Mouse (Mus musculus): ENCODE data around the gene Hoxc9. TPM values are rescaled to one million over a fixed set of nuclear protein-coding genes. Genes with fewer than 3 reads are reported as not detected.

Gene Hoxc9
- polyA plus RNA-seq, 1 experiment from 2014 or later = not detected

GRCm38 (mm10) chr15:102945185-102946077 lies 30.8 kb upstream of the Hoxc9 start:
- Histone ChIP-seq H3K27ac (no peak overlapping the region), H3K4me1 (no peaks in the 10 kb centered on the region), H3K9ac (no peak overlapping the region), H3K4me3 (no peak overlapping the region), H3K4me2 (replicated peaks) (no peak overlapping the region), H3K27me3 (peaks cover 98% of the 10 kb centered on the region), H3K9me3 (no peaks in the 10 kb centered on the region), H3K36me3 (no peaks in the 10 kb centered on the region)
- WGBS = 11% methylated on average over 22 of the region's 22 CpGs
- no peak for ATAC-seq (ENCODE audit: insufficient number of reproducible peaks, insufficient read depth, low FRiP score, low TSS enrichment)

DNA sequence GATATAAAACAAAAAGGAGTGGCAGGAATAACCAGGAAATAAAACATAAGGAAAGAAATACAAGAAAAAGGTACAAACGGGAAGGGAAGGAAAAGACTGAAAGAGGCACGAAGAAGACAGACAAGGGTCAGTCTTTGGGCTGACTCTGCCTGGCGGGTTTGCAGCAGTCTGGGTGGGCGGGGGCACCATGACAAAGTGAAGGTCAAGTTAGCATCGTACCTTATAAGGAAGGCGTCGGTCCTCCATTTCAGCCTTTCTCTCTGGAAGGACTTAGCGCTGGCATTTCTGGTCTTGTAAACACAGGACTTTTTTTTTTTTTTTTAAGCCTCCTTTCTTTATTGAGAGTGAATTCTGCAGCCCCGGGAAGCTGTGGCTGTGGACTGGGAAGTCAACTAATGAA lies 29.0 kb upstream of the Hoxc9 start:
- WGBS = 1% methylated on average over 9 of the region's 9 CpGs
- no peaks in the 10 kb centered on the region for H3K4me1 ChIP-seq
- no peak overlapping the region for H3K27ac ChIP-seq
- H3K4me3 ChIP-seq = no peak overlapping the region
- no peaks in the 10 kb centered on the region for H3K36me3 ChIP-seq
- H3K9me3 ChIP-seq = no peaks in the 10 kb centered on the region
- H3K4me2 ChIP-seq (replicated peaks) = no peak overlapping the region
- H3K27me3 ChIP-seq = peaks cover 98% of the 10 kb centered on the region
- no peak for ATAC-seq (ENCODE audit: insufficient number of reproducible peaks, insufficient read depth, low FRiP score, low TSS enrichment)
- no peak overlapping the region for H3K9ac ChIP-seq

DNA sequence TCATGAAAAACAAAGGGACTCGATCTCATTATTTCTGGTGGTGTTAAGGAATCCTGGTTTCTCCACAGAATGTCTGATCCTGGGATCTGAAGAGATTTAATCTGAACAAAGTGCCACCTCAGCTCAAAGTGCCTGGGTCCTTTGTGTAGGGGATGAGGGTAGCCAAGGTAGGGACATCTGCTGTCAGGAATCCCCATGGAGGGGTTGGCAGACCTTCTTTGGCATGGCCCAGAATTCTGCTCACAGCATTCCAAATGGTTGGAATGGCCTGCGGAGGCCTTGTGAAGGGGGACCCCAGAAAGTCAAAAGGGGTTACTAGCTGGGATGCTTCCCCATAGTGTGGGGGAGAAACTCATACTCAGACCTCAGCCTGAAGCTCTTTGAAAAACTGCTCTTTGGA lies 27.4 kb upstream of the Hoxc9 start:
- Histone ChIP-seq H3K4me1 (no peaks in the 10 kb centered on the region), H3K27me3 (peaks cover 98% of the 10 kb centered on the region), H3K4me2 (replicated peaks) (no peak overlapping the region), H3K4me3 (no peak overlapping the region), H3K9me3 (no peaks in the 10 kb centered on the region), H3K36me3 (no peaks in the 10 kb centered on the region), H3K9ac (no peak overlapping the region), H3K27ac (no peak overlapping the region)
- ATAC-seq (ENCODE audit: insufficient number of reproducible peaks, insufficient read depth, low FRiP score, low TSS enrichment) = no peak
- WGBS = 12% methylated on average over 2 of the region's 2 CpGs

DNA sequence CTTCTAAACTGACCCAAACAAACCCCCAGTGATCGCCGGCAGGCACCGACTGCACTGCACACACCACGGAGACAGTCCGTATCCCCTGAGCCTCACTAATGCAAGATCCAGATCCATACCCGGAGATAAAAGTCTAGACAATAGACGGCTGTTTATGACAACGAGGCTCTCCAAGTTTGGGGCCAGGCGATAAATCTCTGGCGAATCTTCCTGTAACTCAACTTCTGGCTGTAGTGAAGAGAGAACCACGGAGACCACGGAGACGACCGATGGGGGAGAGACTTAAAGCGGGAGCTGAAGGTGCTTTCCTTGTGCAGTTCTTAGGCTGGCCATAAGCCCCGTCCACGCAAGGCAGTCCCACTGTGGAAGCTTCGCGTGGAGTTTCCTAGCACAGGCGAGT lies 26.5 kb upstream of the Hoxc9 start:
- 3% methylated on average over 20 of the region's 20 CpGs for WGBS
- no peak overlapping the region for H3K27ac ChIP-seq
- peaks cover 99% of the 10 kb centered on the region for H3K27me3 ChIP-seq
- no peak overlapping the region for H3K9ac ChIP-seq
- H3K4me3 ChIP-seq = no peak overlapping the region
- ATAC-seq (ENCODE audit: insufficient number of reproducible peaks, insufficient read depth, low FRiP score, low TSS enrichment) = no peak
- H3K36me3 ChIP-seq = no peaks in the 10 kb centered on the region
- no peaks in the 10 kb centered on the region for H3K9me3 ChIP-seq
- H3K4me2 ChIP-seq (replicated peaks) = no peak overlapping the region
- no peaks in the 10 kb centered on the region for H3K4me1 ChIP-seq

GRCm38 (mm10) chr15:102950877-102951276 lies 25.4 kb upstream of the Hoxc9 start:
- no peak overlapping the region for H3K4me3 ChIP-seq
- H3K36me3 ChIP-seq = no peaks in the 10 kb centered on the region
- no peak overlapping the region for H3K9ac ChIP-seq
- WGBS = 11% methylated on average over 2 of the region's 2 CpGs
- H3K27ac ChIP-seq = no peak overlapping the region
- H3K4me1 ChIP-seq = 0 out of 2 replicates have a peak, but pooled peaks cover 2% of the 10 kb centered on the region
- no peaks in the 10 kb centered on the region for H3K9me3 ChIP-seq
- peaks cover 99% of the 10 kb centered on the region for H3K27me3 ChIP-seq
- no peak for ATAC-seq (ENCODE audit: insufficient number of reproducible peaks, insufficient read depth, low FRiP score, low TSS enrichment)
- H3K4me2 ChIP-seq (replicated peaks) = no peak overlapping the region

GRCm38 (mm10) chr15:102953561-102953960 lies 22.7 kb upstream of the Hoxc9 start:
- no peaks in the 10 kb centered on the region for H3K36me3 ChIP-seq
- 4% methylated on average over 6 of the region's 6 CpGs for WGBS
- H3K9me3 ChIP-seq = no peaks in the 10 kb centered on the region
- H3K9ac ChIP-seq = no peak overlapping the region
- H3K27me3 ChIP-seq = peaks cover 100% of the 10 kb centered on the region
- ATAC-seq (ENCODE audit: insufficient number of reproducible peaks, insufficient read depth, low FRiP score, low TSS enrichment) = no peak
- 0 out of 2 replicates have a peak, but pooled peaks cover 2% of the 10 kb centered on the region for H3K4me1 ChIP-seq
- H3K27ac ChIP-seq = no peak overlapping the region
- no peak overlapping the region for H3K4me3 ChIP-seq
- no peak overlapping the region for H3K4me2 ChIP-seq (replicated peaks)

- H3K4me1 ChIP-seq = 0 out of 2 replicates have a peak, but pooled peaks cover 2% of the 10 kb centered on the region
- no peak within 1 kb of the TSS for H3K9ac ChIP-seq
- H3K36me3 ChIP-seq = no peaks in the 10 kb centered on the region
- H3K9me3 ChIP-seq = no peaks in the 10 kb centered on the region
- ATAC-seq (ENCODE audit: insufficient number of reproducible peaks, insufficient read depth, low FRiP score, low TSS enrichment) = no peak
- peaks cover 98% of the 10 kb centered on the region for H3K27me3 ChIP-seq
- no peak within 1 kb of the TSS for H3K4me3 ChIP-seq
- H3K27ac ChIP-seq = no peak within 1 kb of the TSS
- under 1% methylated on average over 56 of the region's 57 CpGs for WGBS
- H3K4me2 ChIP-seq (replicated peaks) = no peak within 1 kb of the TSS
Measured at GRCm38 (mm10) chr15:102954192-102955006, 21.8 kb upstream of the Hoxc9 start, which contains the start of gene Hoxc11. TSS of gene Hoxc11 (plus strand) at chr15:102954427.

DNA sequence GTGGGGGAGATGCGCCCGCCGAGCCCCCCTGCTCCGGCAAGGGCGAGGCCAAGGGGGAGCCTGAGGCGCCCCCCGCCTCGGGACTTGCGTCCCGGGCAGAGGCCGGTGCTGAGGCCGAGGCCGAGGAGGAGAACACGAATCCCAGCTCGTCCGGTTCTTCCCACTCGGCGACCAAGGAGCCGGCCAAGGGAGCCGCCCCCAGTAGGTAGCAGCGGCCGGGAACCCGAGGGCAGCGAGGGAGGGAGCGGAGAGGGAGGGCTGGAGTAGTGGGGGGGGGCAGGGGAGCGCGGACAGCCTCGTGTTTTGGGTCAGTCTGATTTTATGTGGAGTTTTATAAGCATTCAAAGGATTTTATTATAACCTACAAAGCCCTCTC lies 21.2 kb upstream of the Hoxc9 start:
- H3K27ac ChIP-seq = no peak overlapping the region
- H3K4me2 ChIP-seq (replicated peaks) = no peak overlapping the region
- no peaks in the 10 kb centered on the region for H3K36me3 ChIP-seq
- H3K4me1 ChIP-seq = 0 out of 2 replicates have a peak, but pooled peaks cover 2% of the 10 kb centered on the region
- under 1% methylated on average over 28 of the region's 28 CpGs for WGBS
- no peaks in the 10 kb centered on the region for H3K9me3 ChIP-seq
- no peak for ATAC-seq (ENCODE audit: insufficient number of reproducible peaks, insufficient read depth, low FRiP score, low TSS enrichment)
- H3K27me3 ChIP-seq = peaks cover 98% of the 10 kb centered on the region
- no peak overlapping the region for H3K4me3 ChIP-seq
- no peak overlapping the region for H3K9ac ChIP-seq

GRCm38 (mm10) chr15:102955833-102956640 lies 20.2 kb upstream of the Hoxc9 start:
- Histone ChIP-seq H3K4me1 (0 out of 2 replicates have a peak, but pooled peaks cover 2% of the 10 kb centered on the region), H3K9ac (no peak overlapping the region), H3K4me2 (replicated peaks) (no peak overlapping the region), H3K9me3 (no peaks in the 10 kb centered on the region), H3K27me3 (peaks cover 98% of the 10 kb centered on the region), H3K36me3 (no peaks in the 10 kb centered on the region), H3K4me3 (no peak overlapping the region), H3K27ac (no peak overlapping the region)
- under 1% methylated on average over 40 of the region's 40 CpGs for WGBS
- ATAC-seq (ENCODE audit: insufficient number of reproducible peaks, insufficient read depth, low FRiP score, low TSS enrichment) = no peak

GRCm38 (mm10) chr15:102956906-102957305 lies 19.3 kb upstream of the Hoxc9 start:
- ATAC-seq (ENCODE audit: insufficient number of reproducible peaks, insufficient read depth, low FRiP score, low TSS enrichment) = no peak
- no peak overlapping the region for H3K27ac ChIP-seq
- peaks cover 98% of the 10 kb centered on the region for H3K27me3 ChIP-seq
- no peaks in the 10 kb centered on the region for H3K9me3 ChIP-seq
- H3K4me1 ChIP-seq = 0 out of 2 replicates have a peak, but pooled peaks cover 2% of the 10 kb centered on the region
- 1% methylated on average over 12 of the region's 12 CpGs for WGBS
- H3K36me3 ChIP-seq = no peaks in the 10 kb centered on the region
- H3K4me2 ChIP-seq (replicated peaks) = no peak overlapping the region
- H3K4me3 ChIP-seq = no peak overlapping the region
- H3K9ac ChIP-seq = no peak overlapping the region

GRCm38 (mm10) chr15:102959663-102960191 lies 16.5 kb upstream of the Hoxc9 start:
- no peak for ATAC-seq (ENCODE audit: insufficient number of reproducible peaks, insufficient read depth, low FRiP score, low TSS enrichment)
- no peaks in the 10 kb centered on the region for H3K9me3 ChIP-seq
- no peak overlapping the region for H3K4me3 ChIP-seq
- no peaks in the 10 kb centered on the region for H3K36me3 ChIP-seq
- H3K4me1 ChIP-seq = 0 out of 2 replicates have a peak, but pooled peaks cover 2% of the 10 kb centered on the region
- no peak overlapping the region for H3K27ac ChIP-seq
- peaks cover 94% of the 10 kb centered on the region for H3K27me3 ChIP-seq
- WGBS = under 1% methylated on average over 13 of the region's 13 CpGs
- no peak overlapping the region for H3K4me2 ChIP-seq (replicated peaks)
- H3K9ac ChIP-seq = no peak overlapping the region

Data from embryonic facial prominence, embryonic 12.5 days (tissue).